In the genomic region with DNA sequence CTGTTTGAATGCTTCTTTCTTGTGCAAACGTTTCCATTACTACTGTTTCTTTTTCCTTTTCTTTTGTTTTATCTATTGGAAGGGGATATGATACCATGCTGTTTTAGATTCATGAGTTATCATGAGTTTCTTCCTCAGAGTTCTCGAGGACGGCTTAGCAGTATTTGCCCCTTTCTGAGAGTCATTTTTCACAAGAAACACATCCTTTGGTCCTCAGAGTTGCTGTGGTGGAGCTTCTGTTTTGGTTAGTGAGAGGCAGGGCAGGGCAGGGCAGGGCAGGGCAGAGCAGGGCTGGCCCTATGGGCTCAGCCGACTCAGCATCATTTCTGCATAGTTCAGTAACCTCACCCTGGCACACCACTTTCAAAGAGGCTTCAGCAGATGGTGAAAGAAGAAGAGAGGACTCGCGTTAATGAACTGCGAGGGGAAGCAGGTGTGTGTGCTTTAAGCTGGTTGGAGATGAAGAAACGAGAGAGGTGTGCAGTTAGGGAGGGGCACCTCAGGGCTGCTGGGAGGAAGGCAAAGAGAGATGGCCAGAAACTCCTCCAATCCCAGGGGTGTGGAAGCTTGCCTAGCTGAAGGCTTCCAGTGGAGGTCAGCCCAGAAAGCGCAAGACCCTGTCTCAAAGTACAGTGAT, we compare ENCODE assay signal across 16 mouse cellular contexts. TPM values are rescaled to one million over a fixed set of nuclear protein-coding genes. Genes with fewer than 3 reads are reported as not detected.
DNase-seq lines count a peak whose midpoint lies in the region; ATAC-seq lines count a peak whose summit lies in the region.
"Had no signal": no experiment of that assay in that cellular context is flagged by ENCODE, and none has a peak within 500 bp of the region (broad histone marks: within the 10 kb centered on the region; RNA-seq: fewer than 3 reads in every experiment).

No protein-coding gene starts in this region.

- H3K4me2 ChIP-seq in limb, embryonic 15.5 days: no peak overlapping the region
- H3K4me2 ChIP-seq: forebrain, embryonic 15.5 days; stomach, embryonic 15.5 days had no signal

- peaks cover 63% of the 10 kb centered on the region for H3K4me1 ChIP-seq in erythroblast, embryonic 14.5 days (ENCODE audit: control insufficient read depth)
- H3K4me1 ChIP-seq in limb, embryonic 15.5 days: peaks cover 19% of the 10 kb centered on the region
- H3K4me1 ChIP-seq in limb, embryonic 10.5 days: peaks cover 13% of the 10 kb centered on the region

- no peaks in the 10 kb centered on the region for H3K36me3 ChIP-seq in erythroblast, embryonic 14.5 days (ENCODE audit: control insufficient read depth)
- H3K36me3 ChIP-seq in limb, embryonic 15.5 days: no peaks in the 10 kb centered on the region
- H3K36me3 ChIP-seq in limb, embryonic 10.5 days: no peaks in the 10 kb centered on the region
- H3K36me3 ChIP-seq: forebrain, embryonic 15.5 days; stomach, embryonic 15.5 days had no signal

- no peaks in the 10 kb centered on the region for H3K27me3 ChIP-seq in erythroblast, embryonic 14.5 days (ENCODE audit: control insufficient read depth)
- H3K27me3 ChIP-seq in limb, embryonic 15.5 days: no peaks in the 10 kb centered on the region
- no peaks in the 10 kb centered on the region for H3K27me3 ChIP-seq in limb, embryonic 10.5 days (ENCODE audit: low read depth, poor library complexity, severe bottlenecking)
- H3K27me3 ChIP-seq: forebrain, embryonic 15.5 days; stomach, embryonic 15.5 days had no signal

- WGBS in limb, embryonic 15.5 days: 36% methylated on average over 9 of the region's 9 CpGs
- WGBS in limb, embryonic 10.5 days: 45% methylated on average over 9 of the region's 9 CpGs

- H3K9me3 ChIP-seq in erythroblast, embryonic 14.5 days (ENCODE audit: control insufficient read depth, low read length): no peaks in the 10 kb centered on the region
- no peaks in the 10 kb centered on the region for H3K9me3 ChIP-seq in limb, embryonic 15.5 days
- no peaks in the 10 kb centered on the region for H3K9me3 ChIP-seq in limb, embryonic 10.5 days (replicated peaks)
- H3K9me3 ChIP-seq: forebrain, embryonic 15.5 days; stomach, embryonic 15.5 days had no signal

- H3K9ac ChIP-seq in limb, embryonic 15.5 days: no peak overlapping the region
- H3K9ac ChIP-seq: forebrain, embryonic 15.5 days; stomach, embryonic 15.5 days had no signal

- no peak for ATAC-seq in erythroblast, adult 5-6 weeks (replicated peaks; ENCODE audit: low FRiP score, poor library complexity, severe bottlenecking)
- ATAC-seq in limb, embryonic 15.5 days (ENCODE audit: insufficient number of reproducible peaks, low FRiP score, low TSS enrichment, low read depth): no peak
- ATAC-seq: forebrain, embryonic 15.5 days had no signal

- no peak for DNase-seq in limb, embryonic 10.5 days (ENCODE audit: low spot score)
- DNase-seq in induced T-regulatory cell, adult 2 months (ENCODE audit: low read depth): peak; percentile 68
- DNase-seq in naive thymus-derived CD4-positive, alpha-beta T cell, adult 2 months (ENCODE audit: low read depth): peak; percentile 34
- no peak for DNase-seq in urinary bladder, adult 2 months (ENCODE audit: low spot score)
- no peak for DNase-seq in adrenal gland, postnatal 14 days
- DNase-seq: adrenal gland, postnatal 25 days; cerebellum, adult 18-20 months; kidney, adult 8-10 months; lung, postnatal 4 days had no signal

- peak overlapping the region; percentile 41 for H3K4me3 ChIP-seq in erythroblast, embryonic 14.5 days (replicated peaks)
- no peak overlapping the region for H3K4me3 ChIP-seq in limb, embryonic 15.5 days
- no peak overlapping the region for H3K4me3 ChIP-seq in limb, embryonic 10.5 days
- H3K4me3 ChIP-seq: forebrain, embryonic 15.5 days; stomach, embryonic 15.5 days had no signal

- H3K27ac ChIP-seq in limb, embryonic 15.5 days: 0 out of 2 replicates have a peak overlapping the region, but pooled peaks have one; percentile 22
- no peak overlapping the region for H3K27ac ChIP-seq in limb, embryonic 10.5 days
- H3K27ac ChIP-seq: forebrain, embryonic 15.5 days; stomach, embryonic 15.5 days had no signal

RNA-seq across cellular contexts. Expression of a gene that starts 5.0 kb away (rescaled TPM):
- 0.48 and 0.60 TPM in 2 replicates for polyA plus RNA-seq in erythroblast, embryonic 14.5 days (2012)
- total RNA-seq in erythroblast, adult 5-6 weeks (2015; ENCODE audit: low replicate concordance): 11.9 and 17.3 TPM in 2 replicates
- total RNA-seq in erythroblast, adult 5-6 weeks (2017; ENCODE audit: low replicate concordance): 13.6 and 20.6 TPM in 2 replicates
- polyA plus RNA-seq in limb, embryonic 15.5 days (2015; fragmentation: Nextera tagmentation; extraction: Ambion mirVana): 23.3 and 23.9 TPM in 2 replicates
- 11.2 and 11.9 TPM in 2 replicates for polyA plus RNA-seq in limb, embryonic 10.5 days (2016; fragmentation: Nextera tagmentation; extraction: Ambion mirVana)
- 11.5 and 11.7 TPM in 2 replicates for polyA plus RNA-seq in urinary bladder, adult 2 months (2012; rRNA removed)
- total RNA-seq in adrenal gland, postnatal 14 days (2021): 17.5 and 20.0 TPM in 2 replicates

RNA-seq across cellular contexts. Expression of a gene that starts 29.9 kb away (rescaled TPM):
- not detected in 2 replicates for polyA plus RNA-seq in erythroblast, embryonic 14.5 days (2012)
- total RNA-seq in erythroblast, adult 5-6 weeks (2015; ENCODE audit: low replicate concordance): not detected in 2 replicates
- not detected in 2 replicates for total RNA-seq in erythroblast, adult 5-6 weeks (2017; ENCODE audit: low replicate concordance)
- polyA plus RNA-seq in limb, embryonic 15.5 days (2015; fragmentation: Nextera tagmentation; extraction: Ambion mirVana): not detected in 2 replicates
- polyA plus RNA-seq in limb, embryonic 10.5 days (2016; fragmentation: Nextera tagmentation; extraction: Ambion mirVana): not detected in 2 replicates
- not detected in 2 replicates for polyA plus RNA-seq in urinary bladder, adult 2 months (2012; rRNA removed)
- total RNA-seq in adrenal gland, postnatal 14 days (2021): not detected in 2 replicates
- total RNA-seq: adrenal gland, postnatal 25 days; layer of hippocampus, adult 8-10 months; left cerebral cortex, postnatal 25 days had no signal
- polyA plus RNA-seq: forebrain, embryonic 15.5 days; stomach, embryonic 15.5 days had no signal

RNA-seq across cellular contexts. Expression of a gene that starts 37.2 kb away (rescaled TPM):
- polyA plus RNA-seq in erythroblast, embryonic 14.5 days (2012): 0.24 and 0.28 TPM in 2 replicates
- 3.3 and 10.0 TPM in 2 replicates for total RNA-seq in erythroblast, adult 5-6 weeks (2015; ENCODE audit: low replicate concordance)
- total RNA-seq in erythroblast, adult 5-6 weeks (2017; ENCODE audit: low replicate concordance): 2.9 and 3.5 TPM in 2 replicates
- 25.5 and 27.2 TPM in 2 replicates for polyA plus RNA-seq in limb, embryonic 15.5 days (2015; fragmentation: Nextera tagmentation; extraction: Ambion mirVana)
- polyA plus RNA-seq in limb, embryonic 10.5 days (2016; fragmentation: Nextera tagmentation; extraction: Ambion mirVana): 8.3 and 11.8 TPM in 2 replicates
- polyA plus RNA-seq in urinary bladder, adult 2 months (2012; rRNA removed): 15.5 and 23.6 TPM in 2 replicates
- total RNA-seq in adrenal gland, postnatal 14 days (2021): 21.8 and 29.2 TPM in 2 replicates

RNA-seq across cellular contexts. Expression of a gene that starts 54.9 kb away (rescaled TPM):
- polyA plus RNA-seq in erythroblast, embryonic 14.5 days (2012): 0.02 and 0.03 TPM in 2 replicates
- total RNA-seq in erythroblast, adult 5-6 weeks (2015; ENCODE audit: low replicate concordance): 6.5 and 16.7 TPM in 2 replicates
- 3.9 and 5.9 TPM in 2 replicates for total RNA-seq in erythroblast, adult 5-6 weeks (2017; ENCODE audit: low replicate concordance)
- 11.1 and 11.2 TPM in 2 replicates for polyA plus RNA-seq in limb, embryonic 15.5 days (2015; fragmentation: Nextera tagmentation; extraction: Ambion mirVana)
- polyA plus RNA-seq in limb, embryonic 10.5 days (2016; fragmentation: Nextera tagmentation; extraction: Ambion mirVana): 11.7 and 12.1 TPM in 2 replicates
- 11.7 and 12.0 TPM in 2 replicates for polyA plus RNA-seq in urinary bladder, adult 2 months (2012; rRNA removed)
- total RNA-seq in adrenal gland, postnatal 14 days (2021): 16.7 and 20.1 TPM in 2 replicates

Comparison
In these comparisons a context has a peak if more than half of its experiments do, and no peak if none do; other contexts are left out.
1. DNase-seq: peak in induced T-regulatory cell, adult 2 months (single experiment) and naive thymus-derived CD4-positive, alpha-beta T cell, adult 2 months (single experiment); none in limb, embryonic 10.5 days (single experiment), urinary bladder, adult 2 months (single experiment) and adrenal gland, postnatal 14 days (single experiment).